Mouse (Mus musculus) heart, adult 9 months (tissue): ENCODE data around the gene Prpf3.
"Not testable (repeated sequence)": the region's sequence is repeated elsewhere in the genome, so short reads cannot be mapped to it uniquely, and the experiment has no call there.

Source experiments
- DNase-seq, 2 experiments: peaks; one replicate each; pipeline ENCODE4 v3.0.0; 2022; ENCODE audit warnings: low spot score in 2 of 2

The Prpf3 gene

GRCm38 (mm10) chr3:95881979-95882815 lies 26.5 kb upstream of the Prpf3 start, which contains the start of gene Ciart:
Gene Ciart, minus strand, starts transcription at chr3:95882251.
- DNase-seq, result peak; percentile 98 to 99

DNA sequence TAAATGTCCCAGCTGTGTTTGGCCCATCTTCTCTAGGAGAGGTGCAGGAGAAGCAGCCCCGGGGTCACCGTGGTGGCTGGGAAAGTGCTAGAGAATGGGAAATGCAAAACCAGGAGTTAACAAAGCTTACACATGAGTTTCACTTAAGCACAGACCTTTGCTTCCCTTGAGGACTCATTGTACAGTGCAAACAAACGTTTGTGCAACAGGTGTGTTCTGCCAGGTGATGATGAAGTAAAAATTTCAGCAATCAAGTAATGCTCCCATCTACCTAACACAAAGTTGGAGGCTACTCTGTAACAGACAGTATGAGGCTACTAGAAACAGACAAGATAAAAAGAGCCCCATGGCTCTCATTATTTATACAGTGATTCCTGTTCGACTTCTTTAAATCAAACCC lies 23.4 kb upstream of the Prpf3 start:
- no peak for DNase-seq

DNA sequence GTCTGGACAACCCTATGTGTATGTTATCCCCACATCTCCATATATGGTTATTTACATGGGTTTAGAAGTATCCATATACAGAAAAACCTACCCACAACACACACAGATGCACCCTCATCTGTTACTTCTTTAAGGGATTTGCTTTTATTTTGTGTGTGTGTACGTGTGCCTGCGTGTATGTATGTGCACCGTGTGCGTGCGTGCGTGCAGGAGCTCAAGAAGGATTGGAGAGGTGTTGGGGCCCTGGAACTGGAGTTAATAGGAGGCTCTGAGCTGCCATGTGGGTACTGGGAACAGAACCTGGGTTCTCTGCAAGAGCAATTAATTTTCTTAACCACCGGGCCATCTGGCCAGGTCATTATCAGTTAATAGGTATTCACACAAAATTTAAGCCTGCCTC lies 16.4 kb upstream of the Prpf3 start:
- no peak for DNase-seq

- peak; percentile 88 to 90 for DNase-seq
Observed at GRCm38 (mm10) chr3:95871392-95871867, 15.7 kb upstream of the Prpf3 start, which contains the start of gene Mrps21. Gene Mrps21, minus strand, starts transcription at chr3:95871519.

- no peak for DNase-seq
Observed at GRCm38 (mm10) chr3:95870976-95871375, 15.3 kb upstream of the Prpf3 start.

DNA sequence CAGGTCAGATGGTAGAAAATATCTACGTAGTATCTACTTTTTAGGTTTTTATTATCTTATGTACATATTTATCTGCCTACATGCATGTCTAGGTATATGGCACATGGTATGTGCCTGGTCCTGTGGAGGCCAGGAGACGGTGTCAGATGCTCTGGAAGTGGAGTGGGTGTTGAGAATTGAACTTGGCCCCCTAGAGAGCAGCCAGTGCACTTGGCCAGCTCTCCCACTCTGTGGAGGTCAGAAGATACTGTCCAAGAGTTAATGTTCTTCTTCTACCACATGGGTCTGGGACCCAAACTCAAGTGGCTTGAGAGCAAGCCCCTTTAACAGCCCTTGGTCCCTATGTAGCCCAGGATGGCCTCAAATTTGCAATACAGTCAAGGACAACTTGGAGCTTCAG lies 11.7 kb upstream of the Prpf3 start:
- DNase-seq, result no peak

- no peak for DNase-seq
Observed at GRCm38 (mm10) chr3:95866071-95866470, 10.4 kb upstream of the Prpf3 start.

DNA sequence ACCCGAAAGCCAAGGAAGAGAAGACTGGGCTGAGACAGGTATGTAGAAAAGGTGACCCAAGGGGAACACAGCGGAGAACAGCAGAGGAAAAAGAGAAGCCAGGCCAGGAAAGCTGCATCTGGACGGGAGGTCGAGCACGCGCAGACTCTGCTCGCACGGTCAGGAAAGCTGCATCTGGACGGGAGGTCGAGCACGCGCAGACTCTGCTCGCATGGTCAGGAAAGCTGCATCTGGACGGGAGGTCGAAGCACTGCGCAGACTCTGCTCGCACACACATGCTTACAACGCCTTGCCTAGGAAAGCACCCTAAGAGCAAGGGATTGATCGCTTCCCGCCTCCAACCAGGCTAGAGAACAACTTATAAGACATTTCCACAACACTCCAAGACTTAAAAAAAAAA lies 9.9 kb upstream of the Prpf3 start:
- no peak for DNase-seq

GRCm38 (mm10) chr3:95865050-95865449 lies 9.4 kb upstream of the Prpf3 start:
- peak; percentile 78 to 84 for DNase-seq

- DNase-seq, result no peak
Observed at GRCm38 (mm10) chr3:95863578-95863977, 7.9 kb upstream of the Prpf3 start.

GRCm38 (mm10) chr3:95861796-95862195 lies 6.1 kb upstream of the Prpf3 start:
- DNase-seq, result peak; percentile 73 to 86

GRCm38 (mm10) chr3:95861216-95861615 lies 5.5 kb upstream of the Prpf3 start:
- DNase-seq, result no peak

GRCm38 (mm10) chr3:95860323-95860722 lies 4.6 kb upstream of the Prpf3 start:
- DNase-seq, result no peak

- not testable (repeated sequence) for DNase-seq
Observed at GRCm38 (mm10) chr3:95858278-95858677, 2.6 kb upstream of the Prpf3 start.

- not testable (repeated sequence) for DNase-seq
Observed at GRCm38 (mm10) chr3:95857050-95857449, 1.4 kb upstream of the Prpf3 start.

- no peak for DNase-seq
Observed at GRCm38 (mm10) chr3:95856115-95856514, 430 bp upstream of the Prpf3 start.

GRCm38 (mm10) chr3:95851317-95851716 lies 4.4 kb downstream of the Prpf3 start:
- no peak for DNase-seq

DNA sequence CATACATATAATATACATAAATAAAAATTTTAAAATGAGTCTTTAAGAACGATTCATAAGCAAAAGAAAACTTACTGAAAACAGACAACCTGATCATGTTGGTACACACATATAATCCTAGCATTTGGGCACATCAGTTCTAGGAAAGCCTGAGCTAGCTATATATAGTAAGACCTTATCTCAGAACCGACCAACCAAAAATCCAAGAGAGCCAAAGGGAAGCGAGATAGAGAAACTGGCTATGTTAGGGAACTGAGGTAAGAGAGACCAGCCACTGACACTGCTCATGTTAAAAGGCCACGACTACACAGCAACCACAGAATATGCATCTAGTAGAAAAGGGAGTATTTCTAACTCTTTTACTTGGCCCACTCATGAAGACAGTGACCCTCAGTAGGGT lies 5.1 kb downstream of the Prpf3 start:
- DNase-seq, result no peak

DNA sequence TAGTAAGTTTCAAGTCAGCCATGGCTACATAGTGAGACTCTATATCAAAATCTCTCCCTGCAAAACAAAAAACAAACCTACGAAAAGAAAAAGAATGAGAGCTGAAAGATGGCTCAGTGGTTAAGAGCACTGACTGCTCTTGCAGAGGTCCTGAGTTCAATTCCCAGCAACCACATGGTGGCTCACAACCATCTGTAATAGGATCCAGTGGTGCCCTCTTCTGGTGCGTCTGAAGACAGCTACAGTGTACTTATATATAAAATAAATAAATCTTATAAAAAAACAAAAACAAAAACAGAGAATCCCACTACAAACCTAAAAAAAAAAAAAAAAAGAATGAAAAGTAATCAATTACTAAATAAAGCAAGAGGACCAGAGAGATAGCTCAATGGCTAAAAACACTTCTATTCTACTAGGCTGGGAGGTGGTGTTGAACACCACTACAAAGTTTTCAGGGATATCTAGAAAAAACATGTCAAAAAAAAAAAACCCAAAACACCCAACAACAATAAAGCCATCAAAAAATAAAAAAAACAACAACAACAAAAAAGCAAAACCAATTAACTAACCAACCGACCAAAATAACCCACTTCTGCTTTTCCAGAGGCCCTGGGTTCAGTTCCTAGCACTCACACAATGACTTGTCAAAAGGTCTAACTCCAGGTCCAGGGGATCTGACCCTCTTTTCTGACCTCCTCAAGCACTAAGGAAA lies 13.0 kb downstream of the Prpf3 start:
- no peak for DNase-seq

- DNase-seq, result no peak
Observed at GRCm38 (mm10) chr3:95839250-95839649, 16.4 kb downstream of the Prpf3 start.

DNA sequence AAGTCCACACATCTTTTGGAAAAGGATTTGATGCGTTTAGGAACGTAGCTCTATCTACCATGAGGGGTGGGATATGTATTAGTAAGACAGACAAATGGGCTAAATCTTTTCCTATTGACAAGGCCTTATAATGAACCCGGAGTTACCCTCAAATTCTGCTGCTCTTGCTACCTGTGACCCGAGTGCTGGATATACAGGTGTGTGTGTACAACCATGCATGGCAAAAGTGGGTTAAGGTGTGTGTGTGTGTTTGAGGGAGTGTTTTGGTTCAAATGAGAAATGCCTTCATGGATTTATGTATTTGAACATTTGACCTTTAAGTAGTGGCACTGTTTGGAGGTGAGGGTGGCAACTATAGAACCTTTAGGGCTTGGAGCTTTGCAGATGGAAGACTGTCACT lies 26.6 kb downstream of the Prpf3 start:
- DNase-seq, result no peak

DNA sequence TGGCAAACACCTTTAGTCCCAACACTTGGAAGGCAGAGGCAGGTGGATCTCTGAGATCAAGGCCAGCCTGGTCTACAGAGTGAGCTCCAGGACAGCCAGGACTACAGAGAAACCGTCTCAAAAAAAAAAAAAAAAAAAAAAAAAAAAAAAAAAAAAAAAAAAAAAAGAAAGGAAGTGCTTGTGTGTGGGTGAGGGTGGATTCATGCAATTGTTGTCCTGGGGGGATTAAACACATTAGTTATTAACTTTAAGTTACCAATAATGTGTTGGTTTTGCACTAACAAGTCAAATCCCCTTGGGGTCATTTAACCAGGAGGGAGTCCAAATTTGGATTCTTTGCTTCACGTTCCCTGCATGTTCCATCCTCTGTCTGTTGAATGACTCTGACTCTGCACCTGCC lies 29.4 kb downstream of the Prpf3 start:
- no peak for DNase-seq
